Mouse (Mus musculus): ENCODE results near the gene Eef1g. TPM values are rescaled to one million over a fixed set of nuclear protein-coding genes. Genes with fewer than 3 reads are reported as not detected.
A peak's percentile ranks its signal among the peaks of the same experiment; 100 is the strongest.
"Not testable (repeated sequence)": the region's sequence is repeated elsewhere in the genome, so short reads cannot be mapped to it uniquely, and the experiment has no call there.

The Eef1g gene
- polyA plus RNA-seq, 1 experiment from 2014 or later: 563 TPM

DNA sequence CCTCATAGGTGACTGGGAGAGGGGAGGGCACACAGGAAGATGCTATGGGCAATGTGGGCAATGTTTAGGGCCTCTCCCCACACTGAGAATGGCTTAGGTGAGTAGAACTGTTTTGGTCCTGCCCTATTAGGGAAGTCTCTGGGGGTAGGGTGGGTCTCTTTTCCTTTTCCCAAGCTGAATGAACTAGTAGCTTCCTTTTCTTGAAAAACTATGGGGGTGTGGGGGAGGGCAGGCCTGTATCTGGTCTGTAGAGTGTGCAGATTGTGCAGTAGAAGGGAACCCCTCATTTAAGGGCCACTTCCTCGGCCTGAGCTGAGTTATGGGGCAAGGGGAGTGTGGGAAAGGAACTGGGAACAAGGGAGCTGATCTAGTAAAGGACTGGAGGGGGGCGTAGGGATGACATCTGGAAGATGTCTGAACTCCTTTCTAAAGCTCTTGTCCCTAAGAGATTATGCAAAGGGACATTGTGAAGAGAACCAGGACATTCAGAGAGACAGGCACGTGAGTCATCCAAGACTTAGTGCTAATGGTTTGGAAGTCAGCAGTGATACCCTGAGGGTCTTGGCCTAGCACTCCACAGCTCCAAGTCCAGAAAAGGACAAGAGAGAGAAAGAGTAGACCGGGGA is 24.5 kb downstream of the Eef1g start:
- H3K9me3 ChIP-seq (replicated peaks): no peaks in the 10 kb centered on the region
- peak overlapping the region; percentile 75 for H3K4me3 ChIP-seq
- peak overlapping the region; percentile 91 for H3K27ac ChIP-seq
- peaks cover 57% of the 10 kb centered on the region for H3K4me1 ChIP-seq
- 73% methylated on average over 4 of the region's 4 CpGs for WGBS
- peaks cover 20% of the 10 kb centered on the region for H3K27me3 ChIP-seq (ENCODE audit: low read depth, poor library complexity, severe bottlenecking)
- no peaks in the 10 kb centered on the region for H3K36me3 ChIP-seq
- no peak for DNase-seq (ENCODE audit: low spot score)

DNA sequence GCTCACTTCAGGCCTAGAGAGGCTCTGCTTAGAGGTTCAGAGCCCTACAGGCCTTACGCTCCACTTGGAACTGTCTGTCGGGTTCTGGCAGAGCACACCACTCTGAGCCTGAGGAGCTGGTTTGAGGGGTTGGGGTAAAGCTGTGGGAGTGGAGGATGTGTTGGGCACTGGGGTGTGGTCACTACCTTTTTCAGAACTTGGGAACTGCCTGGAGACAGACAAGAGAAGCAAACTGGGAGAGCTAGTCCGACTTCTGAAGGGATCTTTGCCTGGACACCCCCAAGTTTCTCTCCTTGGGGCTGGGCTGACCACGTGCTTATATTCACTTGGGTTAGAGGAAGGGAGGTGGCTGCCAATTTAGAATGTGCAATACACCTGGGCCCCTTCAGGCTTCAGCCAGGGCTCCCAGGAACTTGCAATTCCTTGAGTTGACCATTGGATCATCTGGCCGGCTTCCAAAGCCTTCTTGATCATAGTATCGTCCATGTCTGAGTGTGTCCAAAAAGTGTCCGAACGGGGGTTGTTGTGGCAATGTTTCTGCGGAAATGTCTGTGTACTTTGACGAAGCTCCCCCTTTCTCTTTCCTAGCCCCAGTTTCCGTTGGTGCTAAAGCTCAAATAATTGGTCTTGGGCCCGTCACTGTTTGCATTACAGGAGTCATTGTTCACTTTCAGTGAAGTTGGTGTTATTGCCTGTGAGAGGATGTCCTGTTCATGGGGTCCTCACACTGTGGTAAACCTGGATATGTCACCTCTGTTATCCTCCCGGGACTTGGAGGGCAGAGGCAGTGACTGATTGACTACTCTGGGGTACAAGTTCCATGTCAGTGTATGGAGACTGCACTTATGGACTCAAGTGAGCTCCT is 25.3 kb downstream of the Eef1g start:
- WGBS: 87% methylated on average over 13 of the region's 13 CpGs
- Histone ChIP-seq H3K27me3 (ENCODE audit: low read depth, poor library complexity, severe bottlenecking) (peaks cover 20% of the 10 kb centered on the region), H3K4me1 (peaks cover 57% of the 10 kb centered on the region), H3K27ac (peak overlapping the region; percentile 91), H3K9me3 (replicated peaks) (no peaks in the 10 kb centered on the region), H3K4me3 (peak overlapping the region; percentile 75; the same call in 1 of the 2 replicates), H3K36me3 (no peaks in the 10 kb centered on the region)
- DNase-seq (ENCODE audit: low spot score): no peak

DNA sequence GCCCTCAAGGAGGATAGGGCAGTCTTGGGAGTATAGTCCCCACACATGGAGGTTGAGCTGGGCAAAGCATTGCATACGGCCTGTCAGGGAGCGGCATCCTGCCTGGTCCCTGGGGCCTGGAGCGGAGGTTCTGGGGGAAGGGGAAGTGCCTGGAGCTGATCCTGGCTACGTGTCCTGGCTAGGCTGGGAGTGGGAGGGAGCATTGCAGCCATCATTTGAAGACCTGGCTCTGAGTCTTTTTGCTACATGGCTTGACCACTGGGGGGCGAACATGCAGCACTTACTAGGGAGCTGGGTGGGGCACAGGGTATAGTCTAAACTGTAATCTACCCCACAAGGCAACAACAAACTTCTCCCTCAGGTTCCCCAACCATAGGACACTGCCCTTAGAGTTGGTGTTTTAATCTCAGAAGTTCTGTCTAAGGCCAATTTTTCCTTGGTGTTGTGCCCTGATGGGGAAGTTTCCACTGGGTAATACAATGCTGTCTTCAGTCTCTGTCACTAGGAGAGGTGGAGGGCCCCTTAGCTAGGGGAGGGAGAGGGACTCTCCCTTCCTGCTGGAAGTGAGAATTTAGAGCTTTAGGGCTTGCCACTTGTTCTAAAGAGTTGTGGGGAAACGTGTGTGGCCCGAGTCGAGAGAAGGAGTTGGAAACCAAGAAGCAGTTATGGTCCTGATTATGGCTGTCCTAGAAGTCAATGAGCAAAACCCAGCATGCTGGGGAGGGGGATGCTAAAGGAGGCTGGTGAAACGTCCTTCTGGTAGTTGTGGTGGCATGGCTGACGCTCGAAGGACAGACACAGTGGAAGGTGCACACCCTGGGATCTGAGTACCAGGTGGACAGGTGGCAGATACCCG is 26.2 kb downstream of the Eef1g start:
- Histone ChIP-seq H3K27ac (peak overlapping the region; percentile 91), H3K9me3 (replicated peaks) (no peaks in the 10 kb centered on the region), H3K4me1 (peaks cover 59% of the 10 kb centered on the region), H3K4me3 (peak overlapping the region; percentile 9; the same call in 1 of the 2 replicates), H3K36me3 (no peaks in the 10 kb centered on the region), H3K27me3 (ENCODE audit: low read depth, poor library complexity, severe bottlenecking) (peaks cover 12% of the 10 kb centered on the region)
- DNase-seq (ENCODE audit: low spot score): peak; percentile 81
- 28% methylated on average over 12 of the region's 12 CpGs for WGBS

DNA sequence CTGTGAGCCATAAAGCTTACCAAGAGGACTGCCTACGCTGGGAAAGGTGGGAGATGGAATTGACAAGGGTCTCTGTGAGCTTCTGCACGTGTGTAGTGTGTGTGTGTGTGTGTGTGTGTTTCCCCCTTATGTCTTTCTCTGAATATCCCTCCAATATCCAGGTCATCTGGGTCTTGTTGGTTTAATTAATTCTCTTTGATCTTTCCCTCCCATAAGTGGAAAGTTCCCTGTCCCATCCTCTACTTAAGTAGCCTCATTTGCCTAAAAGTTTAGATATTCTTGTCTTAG is 26.7 kb downstream of the Eef1g start:
- no peaks in the 10 kb centered on the region for H3K9me3 ChIP-seq (replicated peaks)
- WGBS: 57% methylated on average over 2 of the region's 2 CpGs
- peaks cover 6% of the 10 kb centered on the region for H3K27me3 ChIP-seq (ENCODE audit: low read depth, poor library complexity, severe bottlenecking)
- H3K27ac ChIP-seq: peak overlapping the region; percentile 28; the same call in 1 of the 2 replicates
- H3K4me1 ChIP-seq: peaks cover 59% of the 10 kb centered on the region
- no peak for DNase-seq (ENCODE audit: low spot score)
- no peak overlapping the region for H3K4me3 ChIP-seq
- no peaks in the 10 kb centered on the region for H3K36me3 ChIP-seq

DNA sequence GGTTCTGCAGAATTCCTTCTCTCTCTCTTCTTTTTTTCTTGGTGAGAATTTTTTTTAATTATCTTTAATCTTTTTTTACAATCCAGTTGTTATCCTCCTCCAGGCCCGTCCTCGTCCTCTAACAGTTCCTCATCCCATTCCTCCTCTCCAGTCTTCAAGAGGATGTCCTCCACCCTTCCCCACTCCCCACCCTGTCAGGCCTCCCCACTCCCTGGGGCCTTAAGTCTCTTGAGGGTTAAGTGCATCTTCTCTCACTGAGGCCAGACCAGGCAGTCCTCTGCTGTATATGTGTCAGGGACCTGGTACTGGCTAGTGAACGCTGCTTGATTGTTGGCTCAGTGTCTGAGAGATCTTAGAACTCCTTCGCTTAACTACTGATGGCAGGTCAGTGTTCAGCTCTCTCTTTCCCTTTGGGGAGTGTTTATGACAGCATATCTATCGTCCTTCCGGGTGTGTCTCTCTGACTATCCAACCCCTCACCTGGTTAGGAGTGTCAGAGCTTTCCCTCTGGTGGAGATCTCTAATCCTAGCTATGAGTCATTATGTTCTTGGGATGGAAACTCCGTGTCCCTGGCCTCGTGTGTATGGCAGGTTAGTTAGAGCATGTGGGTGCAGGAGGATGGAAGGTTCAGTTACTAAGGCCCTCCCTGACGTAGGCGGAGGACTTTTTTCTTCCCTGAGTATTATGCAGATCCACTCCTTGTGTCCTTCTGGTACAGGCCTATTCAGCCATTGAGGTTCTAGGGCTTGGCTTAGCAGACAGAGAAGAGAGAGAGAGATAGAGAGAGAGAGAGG is 28.2 kb downstream of the Eef1g start:
- no peaks in the 10 kb centered on the region for H3K9me3 ChIP-seq (replicated peaks)
- H3K4me1 ChIP-seq: peaks cover 48% of the 10 kb centered on the region
- 79% methylated on average over 10 of the region's 10 CpGs for WGBS
- H3K27me3 ChIP-seq (ENCODE audit: low read depth, poor library complexity, severe bottlenecking): no peaks in the 10 kb centered on the region
- no peak for DNase-seq (ENCODE audit: low spot score)
- H3K27ac ChIP-seq: no peak overlapping the region
- H3K36me3 ChIP-seq: no peaks in the 10 kb centered on the region
- H3K4me3 ChIP-seq: no peak overlapping the region

DNA sequence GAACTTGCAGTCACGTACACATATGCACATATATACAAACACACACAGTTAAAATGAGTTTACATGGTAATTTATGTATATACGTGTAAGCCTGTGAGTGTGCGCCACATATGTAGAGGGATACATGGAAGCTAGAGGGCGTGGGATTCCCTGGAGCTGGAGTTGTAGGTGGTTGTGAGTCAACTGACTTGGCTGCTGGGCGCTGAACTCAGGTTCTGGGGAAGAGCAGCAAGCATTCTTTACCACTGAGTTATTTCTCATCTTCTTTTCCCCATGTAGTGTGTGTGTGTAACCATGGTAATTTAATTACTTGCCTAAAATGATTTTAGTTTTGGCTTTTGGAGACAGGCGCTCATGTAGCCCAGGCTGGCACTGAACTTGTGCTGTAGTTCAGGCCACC is 29.8 kb downstream of the Eef1g start:
- no peaks in the 10 kb centered on the region for H3K27me3 ChIP-seq (ENCODE audit: low read depth, poor library complexity, severe bottlenecking)
- H3K27ac ChIP-seq: no peak overlapping the region
- H3K4me1 ChIP-seq: peaks cover 32% of the 10 kb centered on the region
- no peak for DNase-seq (ENCODE audit: low spot score)
- H3K36me3 ChIP-seq: peaks cover 13% of the 10 kb centered on the region
- no peak overlapping the region for H3K4me3 ChIP-seq
- no peaks in the 10 kb centered on the region for H3K9me3 ChIP-seq (replicated peaks)
- whole genome bisulfite sequencing: 91% methylated on average over 6 of the region's 6 CpGs

DNA sequence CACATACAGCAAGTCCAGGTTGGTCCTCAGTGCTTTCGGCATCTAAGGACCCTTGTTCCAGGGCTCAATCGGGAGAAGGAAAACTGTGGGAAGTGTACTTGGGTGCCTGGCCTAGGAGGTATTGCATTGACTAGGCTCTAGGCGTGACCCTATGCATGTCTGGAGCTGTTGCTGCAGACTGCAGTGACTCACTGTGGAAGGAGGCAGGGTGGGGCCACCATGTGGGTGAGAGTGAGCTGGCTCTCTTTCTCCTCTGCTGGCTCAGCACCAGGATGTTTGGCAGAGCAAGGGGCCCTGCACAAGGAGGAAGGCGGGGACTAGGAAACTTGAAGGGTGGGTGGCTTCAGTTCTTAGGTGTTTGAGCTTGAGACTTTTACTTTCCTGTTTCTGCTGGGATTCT is 30.7 kb downstream of the Eef1g start:
- Histone ChIP-seq H3K4me3 (peak overlapping the region; percentile 11; the same call in 1 of the 2 replicates), H3K36me3 (peaks cover 23% of the 10 kb centered on the region), H3K4me1 (peaks cover 23% of the 10 kb centered on the region), H3K27me3 (ENCODE audit: low read depth, poor library complexity, severe bottlenecking) (no peaks in the 10 kb centered on the region), H3K9me3 (replicated peaks) (no peaks in the 10 kb centered on the region), H3K27ac (0 out of 2 replicates have a peak overlapping the region, but pooled peaks have one; percentile 47)
- DNase-seq (ENCODE audit: low spot score): no peak
- WGBS: 64% methylated on average over 4 of the region's 4 CpGs

DNA sequence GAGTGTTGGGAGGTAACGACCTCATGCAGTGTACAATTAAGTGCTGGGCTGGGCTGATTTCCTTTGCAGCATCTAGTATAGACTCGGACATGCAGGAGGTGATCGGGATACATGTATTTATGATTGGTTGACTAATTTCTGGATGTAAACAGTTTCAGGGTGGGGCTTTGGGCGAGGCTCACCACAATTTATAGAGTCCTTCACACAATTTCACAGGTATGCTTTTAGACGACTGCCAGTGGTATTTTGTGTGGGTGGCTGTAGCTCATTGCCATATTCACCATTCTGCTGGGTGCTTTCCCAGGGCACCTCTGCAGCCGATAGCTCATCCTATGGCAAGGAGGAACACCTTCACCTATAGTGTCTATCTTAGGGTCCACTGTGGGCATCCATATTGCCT is 31.7 kb downstream of the Eef1g start:
- Histone ChIP-seq H3K36me3 (peaks cover 33% of the 10 kb centered on the region), H3K27me3 (ENCODE audit: low read depth, poor library complexity, severe bottlenecking) (no peaks in the 10 kb centered on the region), H3K9me3 (replicated peaks) (no peaks in the 10 kb centered on the region), H3K4me3 (no peak overlapping the region), H3K27ac (no peak overlapping the region), H3K4me1 (peaks cover 13% of the 10 kb centered on the region)
- no peak for DNase-seq (ENCODE audit: low spot score)
- 88% methylated on average over 6 of the region's 6 CpGs for WGBS

DNA sequence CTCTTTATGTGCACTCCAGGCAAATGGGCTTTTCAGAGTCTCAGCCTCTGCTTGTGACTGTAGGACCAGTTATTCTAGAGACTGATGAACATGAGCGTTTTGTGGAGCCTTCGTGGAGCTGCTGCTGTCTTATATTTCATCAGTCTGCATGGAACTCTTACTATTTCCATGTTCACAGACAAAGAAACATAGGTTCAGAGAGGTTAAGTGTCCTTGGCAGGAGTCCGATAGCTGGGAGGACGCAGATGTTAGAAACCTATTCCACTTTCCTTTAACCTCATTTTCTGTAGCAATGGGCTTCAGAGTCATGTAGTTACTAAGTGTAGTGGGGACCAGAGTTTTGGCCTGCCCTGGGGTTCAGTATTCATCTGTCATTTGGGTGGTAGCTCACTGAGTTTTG is 32.4 kb downstream of the Eef1g start:
- H3K27me3 ChIP-seq (ENCODE audit: low read depth, poor library complexity, severe bottlenecking): no peaks in the 10 kb centered on the region
- H3K9me3 ChIP-seq (replicated peaks): no peaks in the 10 kb centered on the region
- 92% methylated on average over 4 of the region's 4 CpGs for WGBS
- DNase-seq (ENCODE audit: low spot score): no peak
- no peak overlapping the region for H3K4me3 ChIP-seq
- peaks cover 40% of the 10 kb centered on the region for H3K36me3 ChIP-seq
- peaks cover 13% of the 10 kb centered on the region for H3K4me1 ChIP-seq
- H3K27ac ChIP-seq: no peak overlapping the region

DNA sequence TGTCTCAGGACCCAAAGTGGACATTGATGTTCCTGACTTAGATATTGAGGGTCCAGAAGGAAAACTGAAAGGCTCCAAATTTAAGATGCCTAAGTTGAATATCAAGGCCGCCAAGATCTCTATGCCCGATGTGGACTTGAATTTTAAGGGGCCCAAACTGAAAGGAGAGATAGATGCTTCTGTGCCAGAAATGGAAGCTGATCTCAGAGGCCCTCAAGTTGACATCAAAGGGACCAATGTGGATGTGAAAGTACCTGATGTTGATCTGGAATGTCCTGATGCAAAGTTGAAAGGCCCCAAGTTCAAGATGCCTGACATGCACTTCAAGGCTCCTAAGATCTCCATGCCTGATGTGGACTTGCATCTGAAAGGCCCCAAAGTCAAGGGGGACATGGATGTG is 40.1 kb downstream of the Eef1g start:
- H3K27me3 ChIP-seq (ENCODE audit: low read depth, poor library complexity, severe bottlenecking); H3K4me3 ChIP-seq; DNase-seq (ENCODE audit: low spot score); H3K27ac ChIP-seq; H3K9me3 ChIP-seq (replicated peaks); H3K4me1 ChIP-seq: not testable (repeated sequence)
- WGBS: 94% methylated on average over 2 of the region's 2 CpGs
- peaks cover 56% of the 10 kb centered on the region for H3K36me3 ChIP-seq

DNA sequence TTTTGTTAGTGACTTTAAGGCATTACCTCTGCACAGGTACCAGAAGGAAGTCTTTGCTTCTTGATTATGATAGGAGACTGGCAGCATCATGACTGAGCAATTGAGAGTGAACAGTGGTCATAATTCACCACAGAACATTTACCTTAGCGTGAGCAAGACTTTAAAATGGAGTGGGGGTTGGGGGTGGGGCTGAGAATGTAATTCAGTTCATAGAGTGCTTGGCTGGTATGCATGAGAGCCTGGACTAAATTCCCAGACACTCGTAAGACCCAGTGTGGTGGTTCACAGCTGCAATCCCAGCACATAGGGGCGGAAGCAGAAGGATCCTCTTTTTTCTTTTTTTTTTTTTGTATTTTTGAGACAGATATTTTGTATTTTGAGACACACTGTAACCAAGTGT is 52.5 kb downstream of the Eef1g start:
- no peak for DNase-seq (ENCODE audit: low spot score)
- peaks cover 6% of the 10 kb centered on the region; the same call in 1 of the 2 replicates for H3K36me3 ChIP-seq
- 81% methylated on average over 3 of the region's 3 CpGs for WGBS

More for the DNA sequence above, 52.5 kb downstream of the Eef1g start:
- H3K4me1 ChIP-seq: no peaks in the 10 kb centered on the region
- H3K27me3 ChIP-seq (ENCODE audit: low read depth, poor library complexity, severe bottlenecking): no peaks in the 10 kb centered on the region
- H3K9me3 ChIP-seq (replicated peaks): no peaks in the 10 kb centered on the region
- no peak overlapping the region for H3K27ac ChIP-seq
- no peak overlapping the region for H3K4me3 ChIP-seq
